Mouse (Mus musculus): ENCODE data around the gene Nt5c1a. TPM values are rescaled to one million over a fixed set of nuclear protein-coding genes. Genes with fewer than 3 reads are reported as not detected.

Nt5c1a gene
- polyA plus RNA-seq, 1 experiment from 2014 or later, result not detected

GRCm38 (mm10) chr4:123237386-123238266 lies 36.3 kb downstream of the Nt5c1a start:
- Histone ChIP-seq H3K9me3 (replicated peaks) (no peaks in the 10 kb centered on the region), H3K4me3 (no peak overlapping the region), H3K4me1 (peaks cover 57% of the 10 kb centered on the region), H3K36me3 (no peaks in the 10 kb centered on the region), H3K27me3 (ENCODE audit: low read depth, poor library complexity, severe bottlenecking) (peaks cover 85% of the 10 kb centered on the region), H3K27ac (peak overlapping the region; percentile 50; the same call in 1 of the 2 replicates)
- WGBS, result 74% methylated on average over 6 of the region's 6 CpGs
- no peak for DNase-seq (ENCODE audit: low spot score)

- peak; percentile 84 for DNase-seq (ENCODE audit: low spot score)
Measured at GRCm38 (mm10) chr4:123239361-123240203, 38.3 kb downstream of the Nt5c1a start.

GRCm38 (mm10) chr4:123246221-123246620 lies 44.9 kb downstream of the Nt5c1a start:
- Histone ChIP-seq H3K4me1 (peaks cover 19% of the 10 kb centered on the region), H3K36me3 (no peaks in the 10 kb centered on the region), H3K4me3 (no peak overlapping the region), H3K27ac (no peak overlapping the region), H3K9me3 (replicated peaks) (no peaks in the 10 kb centered on the region), H3K27me3 (ENCODE audit: low read depth, poor library complexity, severe bottlenecking) (peaks cover 5% of the 10 kb centered on the region; the same call in 1 of the 2 replicates)
- DNase-seq (ENCODE audit: low spot score), result no peak
- 88% methylated on average over 7 of the region's 7 CpGs for WGBS

More at GRCm38 (mm10) chr4:123239361-123240203, 38.3 kb downstream of the Nt5c1a start:
- Histone ChIP-seq H3K36me3 (no peaks in the 10 kb centered on the region), H3K4me1 (peaks cover 51% of the 10 kb centered on the region), H3K27me3 (ENCODE audit: low read depth, poor library complexity, severe bottlenecking) (peaks cover 65% of the 10 kb centered on the region), H3K27ac (peak overlapping the region; percentile 80), H3K9me3 (replicated peaks) (no peaks in the 10 kb centered on the region), H3K4me3 (peak overlapping the region; percentile 47)
- 4% methylated on average over 58 of the region's 58 CpGs for WGBS

- no peaks in the 10 kb centered on the region for H3K9me3 ChIP-seq (replicated peaks)
- H3K4me3 ChIP-seq, result no peak overlapping the region
- 92% methylated on average over 5 of the region's 5 CpGs for WGBS
- H3K4me1 ChIP-seq, result peaks cover 19% of the 10 kb centered on the region
- 0 out of 2 replicates have a peak overlapping the region, but pooled peaks have one; percentile 10 for H3K27ac ChIP-seq
- no peaks in the 10 kb centered on the region for H3K36me3 ChIP-seq
- DNase-seq (ENCODE audit: low spot score), result no peak
- H3K27me3 ChIP-seq (ENCODE audit: low read depth, poor library complexity, severe bottlenecking), result peaks cover under 1% of the 10 kb centered on the region; the same call in 1 of the 2 replicates
Measured at GRCm38 (mm10) chr4:123246651-123247050, 45.3 kb downstream of the Nt5c1a start.

- Histone ChIP-seq H3K9me3 (replicated peaks) (no peaks in the 10 kb centered on the region), H3K27me3 (ENCODE audit: low read depth, poor library complexity, severe bottlenecking) (no peaks in the 10 kb centered on the region; the same call in 1 of the 2 replicates), H3K27ac (0 out of 2 replicates have a peak overlapping the region, but pooled peaks have one; percentile 10), H3K4me3 (no peak overlapping the region), H3K4me1 (peaks cover 19% of the 10 kb centered on the region), H3K36me3 (no peaks in the 10 kb centered on the region)
- 64% methylated on average over 7 of the region's 7 CpGs for WGBS
- DNase-seq (ENCODE audit: low spot score), result no peak
Measured at GRCm38 (mm10) chr4:123247147-123247880, 46.0 kb downstream of the Nt5c1a start.

GRCm38 (mm10) chr4:123248971-123249567 lies 47.8 kb downstream of the Nt5c1a start:
- Histone ChIP-seq H3K27ac (no peak overlapping the region), H3K9me3 (replicated peaks) (no peaks in the 10 kb centered on the region), H3K4me3 (no peak overlapping the region), H3K36me3 (no peaks in the 10 kb centered on the region), H3K27me3 (ENCODE audit: low read depth, poor library complexity, severe bottlenecking) (no peaks in the 10 kb centered on the region; the same call in 1 of the 2 replicates), H3K4me1 (peaks cover 14% of the 10 kb centered on the region)
- WGBS, result 78% methylated on average over 7 of the region's 7 CpGs
- no peak for DNase-seq (ENCODE audit: low spot score)

- WGBS, result 88% methylated on average over 5 of the region's 5 CpGs
- H3K36me3 ChIP-seq, result no peaks in the 10 kb centered on the region
- H3K27ac ChIP-seq, result no peak overlapping the region
- H3K4me1 ChIP-seq, result peaks cover 8% of the 10 kb centered on the region
- H3K27me3 ChIP-seq (ENCODE audit: low read depth, poor library complexity, severe bottlenecking), result no peaks in the 10 kb centered on the region; the same call in 1 of the 2 replicates
- DNase-seq (ENCODE audit: low spot score), result no peak
- H3K4me3 ChIP-seq, result no peak overlapping the region
- no peaks in the 10 kb centered on the region for H3K9me3 ChIP-seq (replicated peaks)
Measured at GRCm38 (mm10) chr4:123252214-123252613, 50.9 kb downstream of the Nt5c1a start.

GRCm38 (mm10) chr4:123254617-123255016 lies 53.3 kb downstream of the Nt5c1a start:
- Histone ChIP-seq H3K4me3 (no peak overlapping the region), H3K27ac (no peak overlapping the region), H3K9me3 (replicated peaks) (no peaks in the 10 kb centered on the region), H3K27me3 (ENCODE audit: low read depth, poor library complexity, severe bottlenecking) (no peaks in the 10 kb centered on the region), H3K36me3 (no peaks in the 10 kb centered on the region), H3K4me1 (no peaks in the 10 kb centered on the region)
- no peak for DNase-seq (ENCODE audit: low spot score)
- 31% methylated on average over 5 of the region's 5 CpGs for WGBS

- no peaks in the 10 kb centered on the region for H3K36me3 ChIP-seq
- H3K4me1 ChIP-seq, result peaks cover 15% of the 10 kb centered on the region
- no peak overlapping the region for H3K4me3 ChIP-seq
- H3K27me3 ChIP-seq (ENCODE audit: low read depth, poor library complexity, severe bottlenecking), result no peaks in the 10 kb centered on the region
- H3K27ac ChIP-seq, result no peak overlapping the region
- WGBS, result 41% methylated on average over 8 of the region's 8 CpGs
- H3K9me3 ChIP-seq (replicated peaks), result no peaks in the 10 kb centered on the region
- peak; percentile 61 for DNase-seq (ENCODE audit: low spot score)
Measured at GRCm38 (mm10) chr4:123260071-123260746, 58.9 kb downstream of the Nt5c1a start.

- Histone ChIP-seq H3K9me3 (replicated peaks) (no peaks in the 10 kb centered on the region), H3K4me1 (peaks cover 15% of the 10 kb centered on the region), H3K36me3 (no peaks in the 10 kb centered on the region), H3K27me3 (ENCODE audit: low read depth, poor library complexity, severe bottlenecking) (no peaks in the 10 kb centered on the region), H3K27ac (no peak within 1 kb of the TSS; the same call in 1 of the 2 replicates), H3K4me3 (no peak within 1 kb of the TSS)
- no peak for DNase-seq (ENCODE audit: low spot score)
- 73% methylated on average over 5 of the region's 5 CpGs for WGBS
Measured at GRCm38 (mm10) chr4:123261721-123262401, 60.6 kb downstream of the Nt5c1a start, which contains the start of gene Pabpc4. TSS of gene Pabpc4 (plus strand) at chr4:123262351.
